Mouse (Mus musculus) E14TG2a.4 (cell line): Measurements from ENCODE around the gene Fezf2.

Experiments
- CTCF ChIP-seq: conservative IDR thresholded peaks from 2 replicates; pipeline ENCODE4 v1.5.1; 2014; ENCODE audit warnings: low read length
- POU5F1 ChIP-seq: IDR thresholded peaks from 2 replicates; pipeline ENCODE4 v1.6.1; 2014; ENCODE audit warnings: low read length, borderline replicate concordance

GRCm38 (mm10) chr14:12388192-12388795 is 40.3 kb upstream of the Fezf2 start:
- TF ChIP-seq CTCF (no peak), POU5F1 (no peak)
